Mouse (Mus musculus): ENCODE data around the gene Lrrfip1.

DNA sequence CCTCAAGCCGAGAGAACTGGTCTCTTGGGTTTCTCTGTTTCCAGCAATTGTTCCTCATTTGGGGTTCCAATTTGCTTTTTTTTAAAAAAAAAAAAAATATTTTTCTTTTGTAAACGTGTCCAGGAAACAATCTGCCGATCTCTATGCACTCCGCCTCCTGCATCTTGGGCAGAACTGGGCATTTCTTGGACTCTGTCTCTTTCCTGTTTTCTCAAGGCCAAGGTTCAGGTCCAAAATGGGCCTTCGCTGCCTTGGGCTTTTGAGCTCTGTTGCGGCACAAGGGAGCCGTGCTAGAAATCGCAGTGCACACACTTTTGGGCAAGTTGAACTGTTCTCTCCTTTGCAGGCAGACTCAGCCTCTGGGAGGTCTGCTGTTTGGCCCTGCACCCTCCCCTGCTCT, 90.4 kb downstream of the Lrrfip1 start:
- TF ChIP-seq POLR2AphosphoS2 (IDR thresholded peaks at IDR 0.05; ENCODE audit: insufficient read length, low read depth) (no peak), POLR2A (IDR thresholded peaks at IDR 0.05; ENCODE audit: insufficient read length, low read depth) (no peak), E2F4 (IDR thresholded peaks at IDR 0.05; ENCODE audit: insufficient read depth) (no peak), MYOD1 (IDR thresholded peaks at IDR 0.05; ENCODE audit: control insufficient read depth in 1 of 3, insufficient read length in 2 of 3, low read depth in 2 of 3) (no peak), USF1 (IDR thresholded peaks at IDR 0.05; ENCODE audit: low read depth) (no peak), MAX (IDR thresholded peaks at IDR 0.05; ENCODE audit: low read depth) (no peak), MYOG (IDR thresholded peaks at IDR 0.05; ENCODE audit: control insufficient read depth in 1 of 3, insufficient read depth in 1 of 3, insufficient read length in 2 of 3, low read depth in 2 of 3) (no peak), REST (IDR thresholded peaks at IDR 0.05; ENCODE audit: insufficient read depth, insufficient read length) (no peak)
